Mouse (Mus musculus): ENCODE results near the gene Ifna2. TPM values are rescaled to one million over a fixed set of nuclear protein-coding genes. Genes with fewer than 3 reads are reported as not detected.

The Ifna2 gene
- total and polyA plus RNA-seq, 2 experiments from 2014 or later, result not detected

GRCm38 (mm10) chr4:88697108-88697507 lies 13.4 kb upstream of the Ifna2 start:
- WGBS, result 65% methylated on average over 6 of the region's 6 CpGs
- no peaks in the 10 kb centered on the region for H3K36me3 ChIP-seq (ENCODE audit: insufficient read depth, low read length)
- no peaks in the 10 kb centered on the region for H3K4me1 ChIP-seq (ENCODE audit: insufficient read depth, low read length)
- TF ChIP-seq CTCF (IDR thresholded peaks at IDR 0.05; ENCODE audit: low read depth), result no peak
- no peaks in the 10 kb centered on the region for H3K9me3 ChIP-seq (ENCODE audit: low read length)
- H3K9ac ChIP-seq (replicated peaks; ENCODE audit: low read length), result no peak overlapping the region
- H3K27me3 ChIP-seq (ENCODE audit: insufficient read depth, low read length), result no peaks in the 10 kb centered on the region
- H3K4me3 ChIP-seq (ENCODE audit: low read length), result no peak overlapping the region
- ATAC-seq (no peak), DNase-seq (ENCODE audit: low spot score) (no peak)
- no peak overlapping the region for H3K27ac ChIP-seq
- H3K4me2 ChIP-seq (ENCODE audit: low read depth, low read length), result no peak overlapping the region

- Histone ChIP-seq H3K4me2 (ENCODE audit: low read depth, low read length) (no peak overlapping the region), H3K36me3 (ENCODE audit: insufficient read depth, low read length) (no peaks in the 10 kb centered on the region), H3K9ac (replicated peaks; ENCODE audit: low read length) (no peak overlapping the region), H3K27ac (no peak overlapping the region), H3K9me3 (ENCODE audit: low read length) (no peaks in the 10 kb centered on the region), H3K4me1 (ENCODE audit: insufficient read depth, low read length) (no peaks in the 10 kb centered on the region), H3K4me3 (ENCODE audit: low read length) (no peak overlapping the region), H3K27me3 (ENCODE audit: insufficient read depth, low read length) (no peaks in the 10 kb centered on the region)
- peak; percentile 98 for TF ChIP-seq CTCF (IDR thresholded peaks at IDR 0.05; ENCODE audit: low read depth)
- ATAC-seq, result peak; percentile 84
- peak; percentile 84 for DNase-seq (ENCODE audit: low spot score)
- 21% methylated on average over 3 of the region's 3 CpGs for WGBS
Observed at GRCm38 (mm10) chr4:88696237-88696884, 12.6 kb upstream of the Ifna2 start.

GRCm38 (mm10) chr4:88693392-88693791 lies 9.7 kb upstream of the Ifna2 start:
- Histone ChIP-seq H3K9me3 (ENCODE audit: low read length) (no peaks in the 10 kb centered on the region), H3K4me1 (ENCODE audit: insufficient read depth, low read length) (no peaks in the 10 kb centered on the region), H3K9ac (replicated peaks; ENCODE audit: low read length) (no peak overlapping the region), H3K27me3 (ENCODE audit: insufficient read depth, low read length) (no peaks in the 10 kb centered on the region), H3K36me3 (ENCODE audit: insufficient read depth, low read length) (no peaks in the 10 kb centered on the region), H3K4me2 (ENCODE audit: low read depth, low read length) (no peak overlapping the region), H3K27ac (no peak overlapping the region), H3K4me3 (ENCODE audit: low read length) (no peak overlapping the region)
- WGBS, result 90% methylated on average over 2 of the region's 2 CpGs
- ATAC-seq, result no peak
- no peak for TF ChIP-seq CTCF (IDR thresholded peaks at IDR 0.05; ENCODE audit: low read depth)
- DNase-seq (ENCODE audit: low spot score), result no peak

GRCm38 (mm10) chr4:88692537-88692936 lies 8.8 kb upstream of the Ifna2 start:
- no peak overlapping the region for H3K4me2 ChIP-seq (ENCODE audit: low read depth, low read length)
- H3K27ac ChIP-seq, result no peak overlapping the region
- no peaks in the 10 kb centered on the region for H3K9me3 ChIP-seq (ENCODE audit: low read length)
- WGBS, result 96% methylated on average over 1 of the region's 1 CpGs
- no peak for DNase-seq (ENCODE audit: low spot score)
- TF ChIP-seq CTCF (IDR thresholded peaks at IDR 0.05; ENCODE audit: low read depth), result no peak
- H3K27me3 ChIP-seq (ENCODE audit: insufficient read depth, low read length), result no peaks in the 10 kb centered on the region
- ATAC-seq, result no peak
- H3K36me3 ChIP-seq (ENCODE audit: insufficient read depth, low read length), result no peaks in the 10 kb centered on the region
- no peak overlapping the region for H3K4me3 ChIP-seq (ENCODE audit: low read length)
- no peaks in the 10 kb centered on the region for H3K4me1 ChIP-seq (ENCODE audit: insufficient read depth, low read length)
- H3K9ac ChIP-seq (replicated peaks; ENCODE audit: low read length), result no peak overlapping the region

GRCm38 (mm10) chr4:88691259-88691658 lies 7.5 kb upstream of the Ifna2 start, which contains the start of gene Ifnab:
Gene Ifnab (minus strand): TSS chr4:88691359.
- no peak within 1 kb of the TSS for H3K4me3 ChIP-seq (ENCODE audit: low read length)
- DNase-seq (ENCODE audit: low spot score) (no peak), ATAC-seq (no peak)
- WGBS, result 72% methylated on average over 2 of the region's 2 CpGs
- no peak within 1 kb of the TSS for H3K9ac ChIP-seq (replicated peaks; ENCODE audit: low read length)
- H3K27ac ChIP-seq, result no peak within 1 kb of the TSS
- no peaks in the 10 kb centered on the region for H3K9me3 ChIP-seq (ENCODE audit: low read length)
- TF ChIP-seq CTCF (IDR thresholded peaks at IDR 0.05; ENCODE audit: low read depth), result no peak
- no peak within 1 kb of the TSS for H3K4me2 ChIP-seq (ENCODE audit: low read depth, low read length)
- no peaks in the 10 kb centered on the region for H3K36me3 ChIP-seq (ENCODE audit: insufficient read depth, low read length)
- no peaks in the 10 kb centered on the region for H3K27me3 ChIP-seq (ENCODE audit: insufficient read depth, low read length)
- H3K4me1 ChIP-seq (ENCODE audit: insufficient read depth, low read length), result no peaks in the 10 kb centered on the region

GRCm38 (mm10) chr4:88681353-88681752 lies 2.4 kb downstream of the Ifna2 start:
- Histone ChIP-seq H3K4me3 (ENCODE audit: low read length) (no peak overlapping the region), H3K4me2 (ENCODE audit: low read depth, low read length) (no peak overlapping the region), H3K9me3 (ENCODE audit: low read length) (no peaks in the 10 kb centered on the region), H3K27ac (no peak overlapping the region), H3K36me3 (ENCODE audit: insufficient read depth, low read length) (no peaks in the 10 kb centered on the region), H3K4me1 (ENCODE audit: insufficient read depth, low read length) (no peaks in the 10 kb centered on the region), H3K27me3 (ENCODE audit: insufficient read depth, low read length) (no peaks in the 10 kb centered on the region), H3K9ac (replicated peaks; ENCODE audit: low read length) (no peak overlapping the region)
- no peak for TF ChIP-seq CTCF (IDR thresholded peaks at IDR 0.05; ENCODE audit: low read depth)
- 64% methylated on average over 3 of the region's 3 CpGs for WGBS
- ATAC-seq (no peak), DNase-seq (ENCODE audit: low spot score) (no peak)

GRCm38 (mm10) chr4:88680362-88680761 lies 3.4 kb downstream of the Ifna2 start:
- Histone ChIP-seq H3K27me3 (ENCODE audit: insufficient read depth, low read length) (no peaks in the 10 kb centered on the region), H3K9ac (replicated peaks; ENCODE audit: low read length) (no peak overlapping the region), H3K27ac (no peak overlapping the region), H3K36me3 (ENCODE audit: insufficient read depth, low read length) (no peaks in the 10 kb centered on the region), H3K4me2 (ENCODE audit: low read depth, low read length) (no peak overlapping the region), H3K4me3 (ENCODE audit: low read length) (no peak overlapping the region), H3K9me3 (ENCODE audit: low read length) (no peaks in the 10 kb centered on the region), H3K4me1 (ENCODE audit: insufficient read depth, low read length) (no peaks in the 10 kb centered on the region)
- 52% methylated on average over 8 of the region's 8 CpGs for WGBS
- ATAC-seq (no peak), DNase-seq (ENCODE audit: low spot score) (peak; percentile 43)
- TF ChIP-seq CTCF (IDR thresholded peaks at IDR 0.05; ENCODE audit: low read depth), result peak; percentile 63

Data from hindbrain, postnatal 0 days (tissue).